Mouse (Mus musculus) CD8-positive naive resting alpha-beta T cell, adult 57 days (primary cell): Measurements from ENCODE around the gene Pomt2. TPM values are rescaled to one million over a fixed set of nuclear protein-coding genes. Genes with fewer than 3 reads are reported as not detected.

Experiments used
- total RNA-seq: library from RNA; stranded (reverse); gene quantifications from one replicate; pipeline ENCODE4 v1.2.4, GENCODE M21; 2023

Gene Pomt2
- total RNA-seq = 5.2 TPM

DNA sequence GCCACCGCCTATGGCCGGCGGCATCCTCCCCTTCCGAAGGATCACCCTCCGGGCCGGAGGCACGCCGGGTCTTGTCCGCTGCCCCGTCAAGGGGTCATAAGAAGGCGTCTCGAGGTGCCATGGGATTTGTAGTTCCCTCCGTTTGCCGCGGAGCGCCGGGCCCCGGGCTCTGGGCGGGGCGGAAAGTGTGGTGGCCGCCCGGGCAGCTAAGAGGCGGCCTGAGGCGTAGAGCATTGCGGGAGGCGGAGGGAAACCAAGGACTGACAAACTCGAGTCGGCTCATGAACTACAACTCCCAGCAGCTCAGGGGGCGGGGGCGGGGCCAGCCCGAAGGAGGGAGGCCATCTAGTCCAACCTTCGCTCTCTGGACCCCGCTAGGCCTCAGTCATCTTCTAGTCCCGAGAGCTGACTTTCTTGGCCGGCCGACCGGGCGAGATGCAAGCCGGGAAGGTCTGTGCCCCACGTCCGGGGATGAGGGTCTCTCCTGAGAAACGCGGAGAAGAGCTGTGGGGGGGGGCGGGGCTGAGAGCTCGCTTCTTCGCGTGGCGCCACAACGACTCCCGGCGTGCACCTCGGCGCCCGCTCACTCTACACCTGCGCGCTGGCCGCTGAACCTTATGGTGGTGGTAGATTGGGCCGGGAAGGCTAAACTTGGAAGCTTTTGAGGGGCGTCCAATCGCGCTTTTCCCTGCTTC lies at the start of gene Pomt2:
Gene Pomt2 (minus strand): TSS at position 574 of the 695 bp plus-strand sequence.

DNA sequence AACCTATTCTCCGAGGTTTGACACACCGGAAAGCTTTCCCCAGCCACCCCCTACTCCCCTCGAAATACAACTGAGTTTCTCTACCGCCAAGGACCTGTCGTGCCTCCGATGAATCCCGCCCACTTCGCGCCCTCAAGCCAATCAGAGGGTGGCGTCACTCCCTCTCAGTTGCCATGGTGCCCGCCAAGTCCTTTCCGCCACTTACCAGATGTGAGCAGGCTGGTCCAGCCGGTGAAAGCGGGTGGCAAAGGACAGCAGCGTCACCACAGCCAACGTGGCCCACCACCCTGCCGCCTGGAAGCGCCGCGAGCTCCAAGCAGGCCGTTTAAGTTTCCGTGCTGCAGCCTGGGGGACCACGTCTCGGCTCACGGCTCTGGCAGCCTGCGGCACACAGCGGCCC lies 802 bp downstream of the Pomt2 start, which contains the start of gene Gstz1:
Gene Gstz1 (plus strand): TSS at position 200 of the 400 bp plus-strand sequence.

DNA sequence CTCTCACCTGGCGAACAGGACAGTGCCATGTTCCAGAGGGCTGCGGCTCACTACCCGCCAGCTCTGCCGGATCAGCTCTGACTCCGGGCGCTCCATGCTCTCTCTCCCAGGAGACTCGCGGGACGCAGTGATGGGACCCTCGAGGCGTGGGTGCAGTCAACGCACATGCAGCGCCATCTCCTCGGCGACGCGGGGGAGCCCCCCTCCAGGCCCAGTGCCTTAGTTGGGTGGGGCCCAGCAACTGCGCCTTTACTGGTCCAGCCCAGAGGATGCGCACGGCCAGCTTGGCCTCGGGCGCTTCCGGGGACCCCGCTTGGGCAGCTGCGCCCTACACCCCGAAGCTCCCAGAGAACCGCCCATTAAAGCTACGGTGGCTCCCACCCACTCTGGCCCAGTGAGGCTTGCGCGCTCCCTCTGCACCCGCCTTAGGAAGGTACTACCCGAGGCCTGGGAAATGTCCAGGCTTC lies 45.6 kb downstream of the Pomt2 start, which contains the start of gene Ngb:
Gene Ngb (minus strand): TSS at position 375 of the 467 bp plus-strand sequence.

Other genes starting within 250 kb of the Pomt2 start
- gene Cipc, start 200.9 kb downstream of the Pomt2 start, total RNA-seq = 28.9 TPM
- not detected for gene Zdhhc22, start 157.5 kb downstream of the Pomt2 start, total RNA-seq
- not detected for gene Tmem63c, start 126.6 kb downstream of the Pomt2 start, total RNA-seq
- gene Ngb, start 45.4 kb downstream of the Pomt2 start, total RNA-seq = 0.43 TPM
- 12.2 TPM for gene Gstz1, start 803 bp downstream of the Pomt2 start, total RNA-seq
- not detected for gene Samd15, start 51.8 kb upstream of the Pomt2 start, total RNA-seq
- 15.0 TPM for gene Tmed8, start 52.5 kb upstream of the Pomt2 start, total RNA-seq
- 0.77 TPM for gene Noxred1, start 90.8 kb upstream of the Pomt2 start, total RNA-seq
- gene Vipas39, start 118.3 kb upstream of the Pomt2 start, total RNA-seq = 26.4 TPM
- 108 TPM for gene Ahsa1, start 118.5 kb upstream of the Pomt2 start, total RNA-seq
- gene Ism2, start 151.7 kb upstream of the Pomt2 start, total RNA-seq = not detected
- 75.9 TPM for gene Sptlc2, start 240.4 kb upstream of the Pomt2 start, total RNA-seq